Mouse (Mus musculus) mouse embryonic stem cell (cell line): ENCODE measurements around the gene Thsd1.
"Not testable (repeated sequence)": the region's sequence is repeated elsewhere in the genome, so short reads cannot be mapped to it uniquely, and the experiment has no call there.

Experiments
- in situ Hi-C, 2 experiments: fragments of 300-500 bp; cut with MboI; formaldehyde crosslinking; loops; 1 replicate in 1 of 2; 3 replicates in 1 of 2; pipeline ENCODE4 v1.14.3; 2019 to 2020; ENCODE audit warnings: low sequenced_read_pairs in 2 of 2, low pct_unique_long_range_greater_than_20kb in 1 of 2, mixed read lengths in 1 of 2; ENCODE audit not compliant: unreplicated experiment in 1 of 2

Thsd1 gene

GRCm38 (mm10) chr8:22260091-22260722 lies 33.1 kb downstream of the Thsd1 start:
- in situ Hi-C loops = no loop called here

GRCm38 (mm10) chr8:22262267-22262666 lies 35.2 kb downstream of the Thsd1 start:
- in situ Hi-C loops = no loop called here

- in situ Hi-C loops = no loop called here
Observed at GRCm38 (mm10) chr8:22264292-22264691, 37.2 kb downstream of the Thsd1 start.

GRCm38 (mm10) chr8:22264787-22265186 lies 37.7 kb downstream of the Thsd1 start:
- in situ Hi-C loops = no loop called here

GRCm38 (mm10) chr8:22265194-22265593 lies 38.1 kb downstream of the Thsd1 start:
- in situ Hi-C loops = no loop called here

- in situ Hi-C loops = no loop called here
Observed at GRCm38 (mm10) chr8:22266809-22267208, 39.7 kb downstream of the Thsd1 start.

- in situ Hi-C loops = no loop called here
Observed at GRCm38 (mm10) chr8:22273142-22273541, 46.0 kb downstream of the Thsd1 start.

- in situ Hi-C loops = no loop called here
Observed at GRCm38 (mm10) chr8:22274641-22275040, 47.5 kb downstream of the Thsd1 start.

GRCm38 (mm10) chr8:22282999-22283491 lies 55.9 kb downstream of the Thsd1 start, which contains the start of gene Tpte:
Tpte (plus strand) TSS chr8:22283441.
- in situ Hi-C loops = no loop called here

- in situ Hi-C loops = no loop called here
Observed at GRCm38 (mm10) chr8:22302326-22302725, 75.2 kb downstream of the Thsd1 start.

GRCm38 (mm10) chr8:22302896-22303306 lies 75.8 kb downstream of the Thsd1 start:
- in situ Hi-C loops = no loop called here

GRCm38 (mm10) chr8:22304045-22304444 lies 76.9 kb downstream of the Thsd1 start:
- in situ Hi-C loops = not testable (repeated sequence)

GRCm38 (mm10) chr8:22306999-22307398 lies 79.9 kb downstream of the Thsd1 start:
- in situ Hi-C loops = no loop called here
